ENCODE assay signal across 35 mouse cellular contexts in the genomic region with DNA sequence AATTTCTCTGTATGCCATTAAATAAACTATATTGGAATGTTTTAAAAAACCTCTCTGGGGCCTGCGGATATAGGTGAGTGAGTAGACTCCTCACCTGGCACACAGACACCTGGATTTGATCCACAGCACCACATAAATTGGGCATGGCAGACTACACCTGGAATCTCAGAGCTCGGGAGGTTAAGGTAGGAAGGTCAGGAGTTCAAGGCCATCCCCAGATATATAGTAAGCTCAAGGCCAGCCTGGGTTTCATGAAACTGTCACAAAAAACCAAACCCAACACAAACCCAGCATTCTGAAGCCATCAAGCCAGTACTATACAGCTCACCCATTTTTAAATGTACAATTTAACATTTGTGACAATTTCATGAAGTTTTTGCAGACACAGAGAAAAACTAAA.
"Had no signal": no experiment of that assay in that cellular context is flagged by ENCODE, and none has a peak within 500 bp of the region (broad histone marks: within the 10 kb centered on the region; RNA-seq: fewer than 3 reads in every experiment).

No protein-coding gene starts in this region.

- H3K4me1 ChIP-seq: heart, embryonic 10.5 days; heart, embryonic 12.5 days; heart, embryonic 13.5 days; heart, embryonic 15.5 days; intestine, embryonic 15.5 days; kidney, embryonic 15.5 days had no signal

- ATAC-seq: hindbrain, embryonic 16.5 days; hindbrain, postnatal 0 days; inflammation-experienced regulatory T-cells, adult 6 months; intestine, embryonic 15.5 days; intestine, embryonic 16.5 days; intestine, postnatal 0 days had no signal

- H3K4me3 ChIP-seq: heart, embryonic 10.5 days; heart, embryonic 12.5 days; heart, embryonic 13.5 days; heart, embryonic 15.5 days; hindbrain, embryonic 10.5 days; hindbrain, embryonic 12.5 days; hindbrain, embryonic 13.5 days; hindbrain, embryonic 15.5 days; intestine, embryonic 15.5 days; kidney, embryonic 15.5 days; layer of hippocampus, adult 2 months had no signal

- DNase-seq: heart, postnatal 10 days; heart, postnatal 14 days; heart, postnatal 36 days; heart, postnatal 4 days; kidney, adult 11 months; kidney, adult 18-20 months; kidney, adult 2 months; kidney, adult 8-10 months; kidney, adult 9 months; kidney, postnatal 10 days; kidney, postnatal 14 days; kidney, postnatal 25 days; kidney, postnatal 36 days; kidney, postnatal 4 days; layer of hippocampus, adult 9-11 months; layer of hippocampus, postnatal 36 days had no signal

- H3K27ac ChIP-seq: heart, embryonic 10.5 days; heart, embryonic 13.5 days; heart, embryonic 15.5 days; hindbrain, embryonic 10.5 days; hindbrain, embryonic 12.5 days; hindbrain, embryonic 13.5 days; hindbrain, embryonic 14.5 days; hindbrain, embryonic 15.5 days; hindbrain, postnatal 0 days; intestine, embryonic 15.5 days; kidney, embryonic 15.5 days; kidney, postnatal 0 days; layer of hippocampus, adult 2 months had no signal

- H3K9me3 ChIP-seq: heart, embryonic 10.5 days; heart, embryonic 12.5 days; heart, embryonic 13.5 days; heart, embryonic 15.5 days; hindbrain, embryonic 10.5 days; hindbrain, embryonic 12.5 days; hindbrain, embryonic 13.5 days; hindbrain, embryonic 15.5 days; intestine, embryonic 15.5 days; kidney, embryonic 15.5 days had no signal

- H3K27me3 ChIP-seq: heart, embryonic 12.5 days; heart, embryonic 15.5 days; hindbrain, embryonic 12.5 days; hindbrain, embryonic 15.5 days; intestine, embryonic 15.5 days; kidney, embryonic 15.5 days had no signal

- H3K9ac ChIP-seq: heart, embryonic 12.5 days; heart, embryonic 13.5 days; heart, embryonic 15.5 days; hindbrain, embryonic 12.5 days; hindbrain, embryonic 13.5 days; hindbrain, embryonic 14.5 days; hindbrain, embryonic 15.5 days; intestine, embryonic 15.5 days; kidney, embryonic 15.5 days had no signal

- H3K4me2 ChIP-seq: heart, embryonic 11.5 days; heart, embryonic 12.5 days; heart, embryonic 13.5 days; heart, embryonic 15.5 days; hindbrain, embryonic 12.5 days; hindbrain, embryonic 13.5 days; hindbrain, embryonic 14.5 days; hindbrain, embryonic 15.5 days; intestine, embryonic 15.5 days; kidney, embryonic 15.5 days had no signal

- H3K36me3 ChIP-seq: heart, embryonic 10.5 days; heart, embryonic 12.5 days; heart, embryonic 13.5 days; heart, embryonic 15.5 days; hindbrain, embryonic 10.5 days; hindbrain, embryonic 12.5 days; hindbrain, embryonic 13.5 days; hindbrain, embryonic 15.5 days; intestine, embryonic 15.5 days; kidney, embryonic 15.5 days had no signal
